Mouse (Mus musculus) intestine, postnatal 0 days (tissue): Measurements from ENCODE around the gene Arxes2. TPM values are rescaled to one million over a fixed set of nuclear protein-coding genes. Genes with fewer than 3 reads are reported as not detected.
"Not testable (repeated sequence)": the region's sequence is repeated elsewhere in the genome, so short reads cannot be mapped to it uniquely, and the experiment has no call there.

Experiments
- ATAC-seq: fragments of 200-750 bp; cut with Nextera tagmentation; 2 replicates; pipeline ENCODE4 v1.8.0; 2017; ENCODE audit warnings: mild to moderate bottlenecking, moderate TSS enrichment, moderate library complexity
- H3K27ac ChIP-seq: fragments of 300-500 bp; sonication (generic); 2 replicates; pipeline ENCODE4 v1.5.1; 2014; ENCODE audit warnings: mild to moderate bottlenecking, low read depth, low read length, moderate library complexity
- H3K27me3 ChIP-seq: fragments of 300-500 bp; sonication (generic); replicated peaks from 2 replicates; pipeline ENCODE4 v1.6.1; 2014; ENCODE audit warnings: low read length, mixed read lengths; ENCODE audit not compliant: control insufficient read depth, insufficient read depth
- H3K36me3 ChIP-seq: fragments of 300-500 bp; sonication (generic); 2 replicates; pipeline ENCODE4 v1.6.1; 2014; ENCODE audit warnings: mild to moderate bottlenecking, moderate library complexity; ENCODE audit not compliant: control insufficient read depth, insufficient read depth
- H3K4me1 ChIP-seq: fragments of 300-500 bp; sonication (generic); replicated peaks from 2 replicates; pipeline ENCODE4 v1.6.1; 2014; ENCODE audit warnings: antibody characterized with exemption, low read length, mixed read lengths; ENCODE audit not compliant: control insufficient read depth, insufficient read depth
- H3K4me2 ChIP-seq: fragments of 300-500 bp; sonication (generic); replicated peaks from 2 replicates; pipeline ENCODE4 v1.6.1; 2014; ENCODE audit warnings: low read depth, mild to moderate bottlenecking, moderate library complexity
- H3K4me3 ChIP-seq: fragments of 300-500 bp; sonication (generic); 2 replicates; pipeline ENCODE4 v1.5.1; 2014; ENCODE audit warnings: low read depth, low read length
- H3K9ac ChIP-seq: fragments of 300-500 bp; sonication (generic); 2 replicates; pipeline ENCODE4 v1.6.1; 2014; ENCODE audit warnings: mild to moderate bottlenecking, low read depth, low read length
- H3K9me3 ChIP-seq: fragments of 300-500 bp; sonication (generic); 2 replicates; pipeline ENCODE4 v1.6.1; 2016; ENCODE audit warnings: mixed run types; ENCODE audit not compliant: control insufficient read depth
- CTCF ChIP-seq: sonication (generic); IDR thresholded peaks from 2 replicates; pipeline ENCODE4 v1.5.1; 2016; ENCODE audit warnings: low read depth, mild to moderate bottlenecking, control low read depth, antibody characterized with exemption, moderate library complexity
- WGBS: fragments of 180-500 bp; shearing (Covaris S2); extraction: QIAGEN DNeasy Blood & Tissue Kit; methylation state at CpG from one replicate; pipeline ENCODE4 v1.1.7; 2014; 5-methylcytosine and 5-hydroxymethylcytosine counted together
- polyA plus RNA-seq: library from polyadenylated mRNA; unstranded; fragments of >200 nt; fragmentation: Nextera tagmentation; extraction: Ambion mirVana; gene quantifications from 2 replicates; pipeline ENCODE4 v1.2.1, GENCODE M21; 2015

The Arxes2 gene
- polyA plus RNA-seq, 1 experiment from 2014 or later: 28.7 TPM

- no peaks in the 10 kb centered on the region for H3K4me1 ChIP-seq
- H3K27ac ChIP-seq: no peak overlapping the region
- ATAC-seq: no peak
- H3K27me3 ChIP-seq: no peaks in the 10 kb centered on the region
- no peak overlapping the region for H3K4me3 ChIP-seq
- no peak overlapping the region for H3K4me2 ChIP-seq
- WGBS: 62% methylated on average over 1 of the region's 1 CpGs
- H3K9me3 ChIP-seq: no peaks in the 10 kb centered on the region
- no peaks in the 10 kb centered on the region for H3K36me3 ChIP-seq
- no peak overlapping the region for H3K9ac ChIP-seq
- no peak for TF ChIP-seq CTCF
These were observed 36.7 kb downstream of the Arxes2 start for GRCm38 (mm10) chrX:136030331-136030730.

- H3K27me3 ChIP-seq, H3K4me3 ChIP-seq, H3K4me1 ChIP-seq, H3K27ac ChIP-seq, H3K9ac ChIP-seq, H3K9me3 ChIP-seq, H3K36me3 ChIP-seq: not testable (repeated sequence)
- 44% methylated on average over 12 of the region's 49 CpGs for WGBS
- peak; percentile 68 for ATAC-seq
- 0 out of 2 replicates have a peak within 1 kb of the TSS, but pooled peaks have one; percentile 6 for H3K4me2 ChIP-seq
These were observed 39.5 kb downstream of the Arxes2 start, which contains the start of gene Arxes1 for GRCm38 (mm10) chrX:136032799-136033763. Gene Arxes1 (plus strand): TSS chrX:136033367.

- Histone ChIP-seq H3K9me3 (no peaks in the 10 kb centered on the region), H3K9ac (no peak overlapping the region), H3K4me1 (no peaks in the 10 kb centered on the region), H3K27ac (no peak overlapping the region), H3K27me3 (no peaks in the 10 kb centered on the region), H3K36me3 (no peaks in the 10 kb centered on the region), H3K4me2 (no peak overlapping the region), H3K4me3 (no peak overlapping the region)
- ATAC-seq: no peak
- no peak for TF ChIP-seq CTCF
- WGBS: 91% methylated on average over 1 of the region's 1 CpGs
These were observed 50.1 kb downstream of the Arxes2 start for GRCm38 (mm10) chrX:136043726-136044125.

Other genes starting within 250 kb of the Arxes2 start
- 9.2 and 10.0 TPM in 2 replicates for gene Bhlhb9, start 196.2 kb upstream of the Arxes2 start, polyA plus RNA-seq
- gene Gprasp2, start 154.8 kb upstream of the Arxes2 start, polyA plus RNA-seq: 4.7 and 5.6 TPM in 2 replicates
- gene Arxes1, start 39.5 kb downstream of the Arxes2 start, polyA plus RNA-seq: 8.2 and 8.4 TPM in 2 replicates
- gene Bex2, start 74.4 kb downstream of the Arxes2 start, polyA plus RNA-seq: 55.0 and 58.5 TPM in 2 replicates
- gene Nxf3, start 91.4 kb downstream of the Arxes2 start, polyA plus RNA-seq: 0.22 and 0.27 TPM in 2 replicates
- gene Bex4, start 145.2 kb downstream of the Arxes2 start, polyA plus RNA-seq: 235 and 294 TPM in 2 replicates
- 239 and 262 TPM in 2 replicates for gene Tceal8, start 178.5 kb downstream of the Arxes2 start, polyA plus RNA-seq
- gene Tceal5, start 210.1 kb downstream of the Arxes2 start, polyA plus RNA-seq: 3.4 and 5.3 TPM in 2 replicates
- 0.37 and 0.58 TPM in 2 replicates for gene Tceal7, start 221.0 kb downstream of the Arxes2 start, polyA plus RNA-seq
- gene Bex1, start 221.7 kb downstream of the Arxes2 start, polyA plus RNA-seq: 41.4 and 50.7 TPM in 2 replicates